Mouse (Mus musculus): ENCODE results near the gene Exo5.

Gene Exo5

DNA sequence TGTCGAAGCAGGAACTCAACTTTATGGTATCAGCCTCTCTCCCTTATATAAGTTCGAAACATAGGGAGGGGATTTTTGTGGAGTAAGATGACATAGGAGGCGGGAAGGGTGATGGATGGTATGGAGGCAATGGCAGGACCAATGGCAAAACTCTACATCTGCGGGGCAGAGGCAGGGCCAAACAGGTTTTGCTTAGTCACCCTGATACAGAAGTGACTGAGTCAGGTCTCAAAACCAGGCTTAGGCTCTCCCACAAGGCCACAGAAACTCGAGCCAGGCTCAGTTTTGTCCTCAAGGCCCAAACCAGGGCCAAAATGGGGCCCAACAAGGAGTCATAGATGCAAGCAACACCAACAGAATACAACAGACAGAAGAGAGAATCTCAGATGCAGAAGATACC is 19.2 kb downstream of the Exo5 start:
- no peak for DNase-seq (ENCODE audit: low read depth)

DNA sequence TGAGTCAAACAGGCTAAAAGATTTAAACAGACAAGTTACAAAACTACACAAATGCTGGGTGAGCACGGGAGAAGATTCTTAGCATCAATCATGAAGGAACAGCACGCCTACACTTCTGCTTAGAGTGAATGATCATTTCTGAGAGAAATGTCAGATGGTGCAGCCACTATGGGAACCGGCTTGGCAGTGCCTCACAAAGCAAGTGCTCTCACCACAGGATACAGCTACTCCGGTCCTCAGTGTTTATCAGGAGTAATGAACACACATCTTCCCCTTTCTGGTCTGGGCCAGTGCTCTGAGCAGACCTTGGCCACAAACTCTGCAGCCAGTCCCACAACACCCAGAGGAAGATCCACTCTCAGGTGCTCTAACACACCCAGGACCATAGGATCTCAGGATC is 20.3 kb downstream of the Exo5 start:
- DNase-seq (ENCODE audit: low read depth), result no peak

DNA sequence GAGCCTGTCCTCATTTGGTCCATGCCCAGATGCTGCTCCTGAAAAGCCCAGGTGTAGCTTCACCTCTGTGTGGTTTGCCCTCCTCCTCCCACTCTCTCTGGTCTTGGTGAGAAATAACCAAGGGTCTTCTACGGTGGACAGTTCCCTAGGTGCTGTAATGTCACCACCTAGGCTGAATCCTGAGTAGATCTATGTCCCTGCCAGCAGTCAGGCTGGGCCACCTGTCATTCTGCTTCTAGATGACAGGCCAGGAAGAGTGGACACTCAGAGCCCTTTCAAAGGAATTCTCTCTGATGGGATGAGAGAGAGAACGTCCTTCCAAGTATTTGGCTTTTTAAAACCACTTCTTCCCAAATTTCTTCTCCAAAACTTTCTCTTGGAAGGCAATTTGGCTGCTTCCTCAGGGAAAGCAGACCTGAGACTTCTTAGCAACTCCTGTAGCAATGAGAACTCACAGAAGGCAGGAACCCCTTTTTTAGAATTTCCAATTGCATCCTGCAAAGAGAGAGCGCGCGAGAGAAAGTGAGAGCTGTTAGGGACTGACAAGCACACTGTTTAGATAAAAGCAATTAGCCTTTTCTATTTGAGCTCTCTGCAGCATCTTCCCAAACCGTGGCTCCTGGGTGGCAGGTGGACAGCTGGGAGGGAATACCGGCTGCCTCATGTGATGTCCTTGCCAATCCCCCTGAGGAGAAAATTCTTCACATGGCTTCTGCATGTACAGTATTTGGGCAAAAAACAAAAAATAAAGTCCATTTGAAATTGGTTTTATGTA is 28.8 kb downstream of the Exo5 start:
- no peak for DNase-seq (ENCODE audit: low read depth)

DNA sequence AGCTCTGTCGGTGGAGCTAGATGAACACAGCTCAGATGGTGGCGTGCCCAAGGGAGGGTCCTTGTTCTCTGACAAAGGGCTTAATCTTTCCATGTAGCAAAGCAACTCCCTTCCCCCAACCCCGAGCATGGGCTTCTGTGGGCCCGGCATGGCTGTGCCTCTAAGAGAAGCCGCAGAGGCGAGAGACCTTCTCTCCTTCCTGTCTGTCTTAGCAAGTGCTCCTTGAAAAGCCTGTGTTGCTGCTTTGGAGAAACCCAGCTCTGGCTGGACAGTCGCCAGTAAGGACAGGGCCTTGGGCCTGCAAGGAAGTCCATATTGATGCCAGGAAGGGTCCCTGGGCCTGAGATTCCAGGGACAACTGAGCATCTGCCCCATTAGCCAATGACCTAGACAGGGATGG is 29.6 kb downstream of the Exo5 start:
- DNase-seq (ENCODE audit: low read depth), result no peak

DNA sequence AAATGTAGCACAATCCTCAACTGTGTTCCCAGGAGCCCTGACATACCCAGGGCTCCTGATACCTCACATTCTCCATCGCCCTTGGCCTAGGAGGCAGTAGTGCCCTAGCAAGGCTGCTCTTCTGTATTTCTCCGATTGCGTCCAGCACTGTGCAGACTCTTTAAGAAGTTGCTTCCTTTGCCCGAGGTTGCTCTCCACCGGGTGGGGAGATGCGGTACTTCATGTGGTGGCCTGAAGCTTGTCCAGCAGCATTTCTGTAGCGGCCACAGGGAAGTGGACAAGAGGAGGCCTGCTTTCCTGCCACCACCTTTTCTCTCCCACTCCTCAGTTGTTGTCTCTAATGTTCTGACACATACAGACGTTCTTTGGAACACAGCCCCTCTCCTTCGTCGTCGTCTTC is 30.2 kb downstream of the Exo5 start:
- no peak for DNase-seq (ENCODE audit: low read depth)

DNA sequence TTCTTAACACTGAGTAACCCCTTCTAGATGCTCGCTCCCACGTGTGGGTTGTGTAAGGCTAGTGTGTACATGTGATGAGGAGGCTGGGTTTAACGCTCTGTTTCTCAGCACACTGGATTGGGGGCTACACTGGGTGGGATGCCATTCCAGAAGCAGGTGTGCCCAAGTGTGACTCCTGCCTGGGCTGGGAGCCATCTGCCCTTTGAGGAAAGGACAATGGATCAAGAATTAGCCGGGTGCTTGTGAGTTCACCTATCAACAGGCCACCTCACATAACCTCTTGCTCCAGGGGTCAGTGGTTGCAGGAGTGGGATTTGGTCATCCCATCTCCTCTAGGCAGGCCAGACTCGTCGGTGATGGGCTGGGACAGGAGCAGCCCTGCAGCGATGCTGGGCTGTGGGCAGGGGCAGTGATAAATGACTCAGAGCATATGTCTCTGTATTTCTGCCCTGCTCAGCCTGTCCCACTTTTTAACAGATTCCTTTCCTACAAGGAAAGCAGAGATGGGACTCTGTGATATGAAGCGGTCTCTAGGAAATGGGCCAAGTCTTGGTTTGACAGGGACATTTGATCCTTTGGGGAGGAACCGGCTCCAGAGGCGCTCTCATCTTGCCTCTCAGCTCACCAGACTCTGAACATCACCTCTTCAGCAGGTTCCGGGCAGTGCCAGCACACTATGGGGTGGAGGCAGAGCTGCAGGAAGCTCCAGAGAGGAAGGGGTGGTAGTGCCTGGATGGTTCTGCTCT is 31.0 kb downstream of the Exo5 start:
- DNase-seq (ENCODE audit: low read depth), result no peak

DNA sequence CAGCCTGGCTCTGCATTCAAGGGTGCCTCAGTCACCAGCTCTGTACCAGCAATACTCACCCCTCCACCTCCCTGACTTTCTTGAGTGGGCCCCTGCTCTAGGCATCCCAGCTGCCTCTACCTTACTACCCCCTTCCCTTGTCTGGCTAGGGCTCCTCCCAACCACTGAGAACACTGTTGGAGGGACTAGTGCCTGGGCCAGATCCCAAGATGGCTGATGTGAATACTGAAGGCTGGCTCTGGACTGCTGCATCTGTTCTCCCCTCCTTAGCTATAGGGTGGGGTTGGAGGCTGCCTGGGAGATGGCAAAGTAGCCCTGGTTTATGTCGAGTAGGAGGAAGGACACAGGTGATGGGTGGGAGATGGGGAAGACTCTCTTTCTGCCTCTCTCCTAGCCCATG is 32.3 kb downstream of the Exo5 start:
- DNase-seq (ENCODE audit: low read depth), result no peak

DNA sequence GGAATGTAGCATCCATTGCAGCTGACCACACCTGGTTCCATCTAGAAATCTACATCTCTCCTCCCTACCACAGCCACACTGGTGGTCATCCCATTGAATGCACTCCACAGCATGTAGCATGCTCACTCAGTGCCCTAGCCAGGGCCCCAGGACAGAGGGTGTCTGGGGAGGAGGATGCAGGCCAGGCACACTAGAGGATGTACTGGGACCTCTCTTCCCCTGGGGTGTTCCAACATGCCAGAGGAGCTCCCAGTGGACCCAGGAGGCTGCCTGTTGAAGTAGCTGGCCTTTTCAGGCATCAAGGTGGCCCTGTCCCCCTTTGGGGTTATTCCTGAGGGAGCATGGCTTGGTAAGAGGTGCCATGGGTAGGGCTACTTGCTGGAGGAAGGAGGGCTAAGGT is 32.9 kb downstream of the Exo5 start:
- no peak for DNase-seq (ENCODE audit: low read depth)

DNA sequence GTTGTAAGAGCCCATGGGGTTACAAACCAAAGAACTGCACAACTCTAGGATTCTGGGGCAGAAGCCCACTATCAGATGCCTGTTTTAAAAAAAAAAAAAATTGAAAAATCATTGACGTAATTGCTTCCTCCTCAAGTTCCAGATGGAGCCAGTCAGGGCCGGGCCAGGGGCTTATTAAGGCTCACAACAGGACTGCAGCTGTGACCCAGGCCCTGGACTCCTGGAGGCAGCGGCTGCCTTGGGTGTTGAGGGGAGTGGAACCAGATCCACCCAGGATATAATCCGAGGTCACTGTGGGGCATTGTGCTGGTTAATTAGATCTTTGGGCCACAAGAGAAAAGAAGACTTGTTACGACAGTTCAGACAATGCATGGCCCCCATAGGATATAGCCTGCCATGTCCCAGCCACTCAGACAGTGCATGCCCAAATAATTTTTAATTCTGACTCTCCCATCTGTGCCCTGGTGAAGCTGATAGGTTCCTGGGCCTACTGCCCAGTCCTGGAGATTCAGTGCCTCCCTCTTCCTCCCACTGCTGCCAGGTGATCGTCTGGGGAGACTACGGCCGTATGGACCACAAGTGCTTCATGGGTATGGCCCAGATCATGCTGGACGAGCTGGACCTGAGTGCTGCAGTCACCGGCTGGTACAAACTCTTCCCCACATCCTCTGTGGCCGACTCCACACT is 33.9 kb downstream of the Exo5 start:
- no peak for DNase-seq (ENCODE audit: low read depth)

DNA sequence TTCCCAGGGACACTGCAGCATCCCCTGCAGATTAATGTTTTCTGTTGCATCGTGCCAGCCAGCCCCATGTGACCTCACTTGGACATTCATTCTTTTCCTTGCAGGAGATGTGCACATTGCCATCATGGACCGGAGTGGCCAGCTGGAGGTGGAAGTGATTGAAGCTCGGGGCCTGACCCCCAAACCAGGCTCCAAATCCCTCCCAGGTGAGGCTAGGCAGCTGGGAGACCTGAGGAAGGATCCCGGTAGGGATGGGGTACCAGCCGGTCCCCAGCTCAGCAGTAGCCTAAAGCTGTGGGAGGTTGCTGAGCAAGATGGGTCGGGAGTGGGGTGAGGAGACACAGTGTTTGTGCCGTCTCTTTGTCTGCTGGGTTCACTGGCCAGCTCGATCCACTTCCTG is 35.9 kb downstream of the Exo5 start:
- no peak for DNase-seq (ENCODE audit: low read depth)

DNA sequence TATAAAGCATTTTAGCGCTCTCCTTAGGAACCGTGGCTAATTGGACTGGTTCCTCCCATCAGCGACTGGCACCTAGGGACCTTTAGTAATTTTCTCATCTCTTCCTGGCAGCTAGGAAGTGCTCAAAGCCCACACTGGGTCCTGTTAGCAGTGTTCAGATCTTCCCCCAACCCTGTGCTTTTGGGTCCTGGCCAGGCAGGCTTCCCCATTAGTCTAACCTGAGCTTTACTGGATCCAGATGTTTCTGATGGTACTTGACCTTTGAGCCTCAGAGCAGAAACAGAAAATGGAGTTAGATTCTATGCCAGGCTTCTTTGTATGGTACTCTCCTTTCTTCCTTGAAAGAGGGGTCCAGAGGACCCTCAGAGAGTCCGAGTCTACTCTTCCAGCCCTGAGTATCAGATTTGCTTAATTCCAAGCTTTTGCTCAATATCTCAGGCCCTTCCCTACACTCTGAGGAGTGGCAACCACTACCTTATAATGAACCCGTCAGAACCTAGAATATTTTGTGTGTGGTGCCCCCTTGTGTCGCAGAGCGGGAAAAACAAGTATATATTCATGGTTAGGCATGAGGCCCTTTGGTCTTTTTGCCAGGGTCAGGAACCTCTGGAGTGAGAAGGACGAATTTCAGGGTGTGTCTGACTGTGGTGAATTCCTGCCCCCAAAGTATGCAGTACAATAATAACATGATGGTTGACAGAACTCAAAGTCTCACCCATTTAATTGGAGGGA is 37.3 kb downstream of the Exo5 start:
- DNase-seq (ENCODE audit: low read depth), result peak; percentile 42

DNA sequence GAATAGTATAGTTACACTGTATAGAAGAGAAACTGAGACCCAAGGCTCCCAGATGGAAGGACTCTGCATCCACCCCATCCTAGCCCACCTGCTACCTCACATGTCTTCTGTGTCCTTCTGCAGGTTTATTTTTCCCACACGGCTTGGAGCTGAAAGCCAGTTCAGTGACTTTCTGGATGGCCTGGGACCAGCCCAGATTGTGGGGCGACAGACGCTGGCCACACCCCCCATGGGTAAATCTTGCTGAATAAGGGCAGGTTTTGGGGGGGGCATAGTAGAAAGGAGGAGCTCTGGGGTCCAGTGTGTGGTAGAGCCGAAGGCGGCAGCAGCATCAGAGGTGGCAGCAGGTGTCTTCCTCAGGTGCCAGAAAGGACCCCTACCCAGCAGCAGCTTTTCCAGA is 38.0 kb downstream of the Exo5 start:
- DNase-seq (ENCODE audit: low read depth), result no peak

DNA sequence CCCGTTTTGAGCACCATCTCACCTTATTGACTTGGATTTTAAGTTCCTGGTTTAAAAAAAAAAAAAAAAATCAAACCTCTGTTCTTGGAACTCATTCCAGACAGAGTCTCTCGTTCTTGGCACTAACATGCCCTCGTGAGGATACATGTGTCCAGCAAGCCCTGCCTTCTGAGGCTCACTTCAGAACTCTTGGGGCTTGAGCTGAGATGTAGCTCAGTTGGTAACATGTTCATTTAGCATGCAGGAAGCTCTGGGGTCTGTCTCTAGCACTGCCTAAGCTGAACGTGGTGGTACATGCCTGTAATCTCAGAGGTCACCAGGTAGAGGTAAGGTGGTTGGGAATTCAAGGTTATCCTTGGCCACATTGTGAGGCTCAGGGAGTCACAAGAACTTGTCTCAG is 38.7 kb downstream of the Exo5 start:
- DNase-seq (ENCODE audit: low read depth), result no peak

DNA sequence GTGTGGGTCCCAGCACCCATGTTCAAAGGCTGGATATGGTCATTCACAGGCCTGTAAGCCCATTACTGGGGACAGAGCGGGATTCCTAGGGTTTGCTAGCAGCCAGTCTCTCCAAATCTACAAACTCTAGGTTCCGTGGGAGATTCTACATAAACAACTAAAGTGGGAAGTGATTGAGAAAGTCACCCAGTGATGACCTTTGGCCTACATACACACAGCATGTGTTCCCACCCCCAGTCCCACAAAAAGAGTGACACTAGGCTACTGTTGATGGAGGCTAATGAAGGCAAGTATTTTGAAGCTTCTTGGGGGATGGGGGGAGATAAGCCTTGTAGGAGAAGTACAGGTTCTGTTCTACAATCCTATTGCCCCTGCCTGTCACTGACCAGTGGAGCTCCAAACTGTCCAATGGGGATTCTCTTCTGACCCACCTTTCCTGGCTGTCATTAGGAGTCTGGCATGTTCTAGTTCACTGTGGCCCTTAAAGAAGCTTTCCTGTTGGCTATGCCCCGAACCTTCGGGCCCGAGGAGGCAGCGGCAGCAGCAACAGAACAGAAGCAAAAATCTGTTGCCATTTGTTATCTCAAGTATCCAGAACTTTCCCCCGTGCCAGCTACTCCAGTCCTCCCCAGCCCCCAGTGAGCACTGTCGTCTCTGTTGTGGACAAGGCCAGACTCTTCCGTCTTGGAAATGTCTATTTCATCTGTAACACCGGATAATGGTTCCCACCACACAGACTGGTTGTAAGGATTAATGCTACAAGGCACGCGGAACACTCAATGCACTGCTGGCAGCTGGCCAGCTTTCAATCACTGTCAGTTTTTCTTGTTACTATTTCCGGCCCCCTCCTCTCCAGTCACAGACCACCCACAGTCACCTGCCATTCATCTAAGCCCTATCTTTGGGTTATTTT is 39.4 kb downstream of the Exo5 start:
- DNase-seq (ENCODE audit: low read depth), result no peak

DNA sequence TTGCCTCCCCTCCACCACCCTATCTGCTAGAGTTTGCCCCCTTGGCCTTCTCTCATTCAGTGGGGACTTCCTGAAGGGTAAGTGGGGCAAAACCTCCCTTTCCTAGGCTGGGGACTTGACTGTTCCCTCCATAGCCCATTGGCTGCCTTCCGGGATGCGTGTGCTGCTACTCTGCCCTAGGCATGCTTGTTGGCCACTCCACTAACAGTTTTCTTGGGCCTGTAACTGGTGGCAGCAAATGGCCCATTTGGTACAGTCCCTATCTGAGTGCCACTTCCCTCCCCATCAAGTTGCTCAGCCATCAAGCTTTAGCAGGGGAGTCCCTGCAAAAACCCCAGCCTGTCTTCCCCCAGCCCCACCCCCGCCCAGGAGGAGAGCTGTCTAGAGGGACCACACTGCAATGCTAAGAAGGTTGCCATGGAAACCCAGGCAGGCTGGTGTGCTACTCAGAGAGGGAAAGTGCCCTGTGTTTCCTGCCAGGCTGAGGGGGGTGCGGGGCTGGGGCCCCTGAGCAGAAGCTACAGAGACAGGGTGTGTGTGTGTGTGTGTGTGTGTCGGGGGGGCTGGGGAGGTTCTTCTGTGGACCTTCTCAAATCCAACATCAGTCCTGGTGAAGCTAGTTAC is 42.7 kb downstream of the Exo5 start:
- no peak for DNase-seq (ENCODE audit: low read depth)

DNA sequence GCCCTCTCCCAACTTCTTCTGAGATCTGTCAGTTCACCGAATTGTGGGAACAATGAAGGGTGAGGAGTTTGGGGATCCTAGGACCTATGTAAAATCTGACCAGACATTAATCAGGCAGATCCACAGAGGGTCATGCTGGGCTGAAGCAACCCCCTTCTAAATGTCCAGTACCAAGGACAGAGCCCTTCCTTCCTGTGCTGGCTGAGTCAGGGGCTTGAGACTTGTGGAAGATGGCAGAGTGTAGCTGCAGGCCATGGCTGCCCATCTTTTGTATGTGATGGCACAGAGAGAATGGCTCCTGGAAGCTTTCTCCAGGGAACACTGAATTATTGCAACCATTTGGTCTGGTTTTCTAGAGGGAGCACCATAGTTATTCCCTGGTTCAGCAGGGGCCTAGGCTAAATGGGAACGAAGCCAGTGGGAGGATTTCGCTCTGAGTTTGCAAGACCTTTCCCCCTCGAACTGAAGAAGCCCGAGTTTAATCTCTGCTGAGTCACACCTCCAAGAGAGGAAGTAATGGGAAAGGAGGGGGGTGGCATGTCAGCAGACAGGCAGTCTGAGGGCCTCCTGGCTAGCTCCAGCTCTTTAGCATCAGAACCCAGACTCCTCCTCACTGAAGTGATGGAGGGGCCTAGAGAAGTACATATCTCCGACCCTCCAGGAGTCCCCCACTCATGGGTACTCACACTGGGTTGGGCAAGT is 43.9 kb downstream of the Exo5 start:
- DNase-seq (ENCODE audit: low read depth), result no peak

DNA sequence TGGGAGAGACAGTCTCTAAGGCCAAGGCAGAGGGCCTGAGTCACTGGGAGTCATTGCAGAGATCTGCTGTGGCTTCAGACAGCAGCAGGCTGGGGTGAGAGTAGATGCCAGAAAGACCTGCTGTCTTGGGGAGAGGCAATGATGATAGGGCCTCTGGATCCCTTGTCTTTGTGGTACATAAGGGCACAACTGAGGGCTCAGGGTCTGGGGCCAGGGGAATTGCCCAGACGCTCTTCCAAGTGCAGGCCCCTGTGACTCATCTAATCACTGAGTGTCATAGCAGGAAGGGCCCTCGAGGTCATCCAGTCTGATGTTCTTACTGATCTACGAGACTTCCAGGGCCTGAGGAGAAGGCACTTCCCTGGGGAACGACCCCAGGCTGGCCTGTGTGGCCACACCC is 45.4 kb downstream of the Exo5 start:
- DNase-seq (ENCODE audit: low read depth), result no peak

DNA sequence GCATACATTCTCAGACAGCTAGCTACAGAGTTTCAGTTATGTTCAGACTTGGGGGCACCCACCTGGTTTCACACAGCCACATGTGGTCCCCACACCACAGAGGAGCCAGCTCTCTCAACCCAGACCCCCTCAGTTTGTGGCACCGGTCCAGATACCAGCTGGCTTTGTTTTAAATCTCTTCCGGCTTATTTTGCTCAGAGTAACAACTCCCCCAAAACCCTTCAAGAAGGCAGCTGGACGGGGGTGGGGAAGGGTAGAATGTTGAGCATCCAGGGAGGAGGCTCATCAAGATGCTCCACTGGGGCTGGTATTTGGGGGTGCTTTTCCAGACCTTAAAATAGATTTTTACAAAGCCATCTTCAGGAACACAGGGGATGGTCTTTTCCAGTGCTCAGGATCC is 46.1 kb downstream of the Exo5 start:
- no peak for DNase-seq (ENCODE audit: low read depth)

DNA sequence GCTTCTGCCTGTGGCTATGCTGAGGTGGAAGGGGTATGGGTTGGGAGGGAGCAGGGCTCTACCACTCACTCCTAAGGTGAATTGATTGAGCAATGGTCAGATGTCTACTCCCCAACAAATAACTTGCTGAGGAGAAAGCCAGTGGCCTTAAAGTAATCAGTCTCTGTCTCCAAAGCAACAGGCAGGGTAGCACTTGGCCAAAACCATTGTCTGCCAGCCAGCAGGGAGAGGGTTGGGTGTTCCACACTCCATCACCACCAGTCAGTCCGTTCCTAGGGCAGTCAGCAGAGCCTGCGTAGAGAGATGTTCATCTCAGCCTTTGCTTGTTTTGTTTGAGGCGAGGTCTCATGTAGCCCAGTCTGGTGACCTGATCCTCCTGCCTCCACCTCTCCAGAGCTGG is 48.9 kb downstream of the Exo5 start:
- no peak for DNase-seq (ENCODE audit: low read depth)
